Mouse (Mus musculus): ENCODE results near the gene Gm19965.

The Gm19965 gene

DNA sequence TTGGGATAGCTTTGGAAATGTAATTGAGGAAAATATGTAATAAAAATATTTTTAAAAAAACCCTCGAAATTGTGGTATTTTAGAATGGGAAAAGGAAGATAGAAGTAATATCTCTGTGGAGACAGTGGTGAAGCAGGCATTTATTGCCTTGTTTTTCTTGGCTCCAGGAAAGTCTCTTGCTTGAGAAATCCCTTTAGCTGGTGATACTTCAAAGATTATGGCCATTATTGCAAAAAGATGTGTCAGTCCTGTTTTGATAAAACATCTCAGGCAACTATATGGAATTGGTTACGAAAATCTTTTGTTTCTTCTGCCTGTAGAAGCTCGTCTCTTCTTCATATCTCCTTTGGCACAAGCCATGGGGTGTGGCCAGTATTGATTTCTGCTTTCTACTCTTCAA, at the start of gene Gm19965:
Gene Gm19965, plus strand, starts transcription at position 301 of the 400 bp plus-strand sequence.
- DNase-seq (ENCODE audit: low spot score) = no peak

DNA sequence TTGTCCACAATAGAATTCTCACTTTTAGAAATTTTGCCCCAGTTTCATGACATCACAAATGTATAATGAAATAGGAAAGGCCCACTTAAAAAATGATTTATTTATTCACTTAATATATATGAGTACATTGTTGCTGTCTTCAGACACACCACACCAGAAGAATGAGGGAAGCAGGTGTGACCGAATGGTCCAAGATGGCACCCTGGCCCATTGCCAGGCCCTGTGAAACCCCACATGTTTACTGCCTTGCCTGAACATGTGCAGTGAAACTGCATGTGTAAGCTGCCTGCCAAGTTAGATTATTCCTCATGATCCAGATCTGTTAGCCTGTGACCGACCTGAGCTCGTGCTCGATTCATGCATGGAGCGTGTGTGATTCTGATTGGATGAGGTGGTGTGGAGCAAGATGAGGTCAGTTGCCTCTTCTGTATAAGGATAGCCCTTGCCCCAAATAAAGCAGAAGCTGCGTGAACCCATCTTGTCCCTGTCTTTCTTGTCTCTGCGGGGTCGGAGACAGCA, 20.3 kb upstream of the Gm19965 start:
- DNase-seq (ENCODE audit: low spot score) = no peak
